9 mouse cellular contexts compared by ENCODE assay signal in the genomic region with DNA sequence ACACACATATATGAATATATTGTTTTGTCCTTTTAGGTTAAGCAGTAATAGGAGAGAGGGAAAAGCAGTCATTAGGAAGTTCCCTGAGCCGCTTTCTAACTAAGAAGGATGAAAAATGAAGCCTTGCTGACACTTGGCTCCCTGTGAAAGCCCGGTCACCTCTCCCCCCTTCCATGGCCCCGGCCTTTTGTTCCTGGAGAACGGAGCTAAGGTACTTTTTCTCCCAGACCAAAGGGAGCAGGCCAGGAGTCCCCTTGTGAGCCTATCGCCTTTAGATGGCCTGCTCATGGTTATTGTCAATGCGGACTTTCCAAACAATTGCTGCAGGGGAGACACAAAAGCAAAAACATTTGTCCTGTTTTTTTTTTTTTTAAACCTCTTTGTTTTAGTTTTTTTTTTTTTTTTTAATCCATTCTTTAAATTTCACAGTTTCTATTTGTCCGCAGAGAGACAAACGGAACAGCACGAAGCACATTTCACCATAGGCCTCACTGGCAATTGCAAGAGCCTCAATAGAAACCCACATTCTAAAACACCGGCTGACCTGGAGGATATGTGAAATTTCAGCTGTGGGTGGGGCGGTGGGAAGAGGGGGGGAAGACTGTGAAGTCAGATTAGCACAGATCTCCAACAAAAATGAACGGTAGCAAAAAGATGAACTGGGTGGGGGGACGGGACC.
DNase-seq lines count a peak whose midpoint lies in the region; ATAC-seq and TF ChIP-seq lines count a peak whose summit lies in the region.
"Had no signal": no experiment of that assay in that cellular context is flagged by ENCODE, and none has a peak within 500 bp of the region (broad histone marks: within the 10 kb centered on the region; RNA-seq: fewer than 3 reads in every experiment).

No protein-coding gene starts in this region.

- ATAC-seq in lung, postnatal 0 days: no peak
- ATAC-seq in limb, embryonic 13.5 days (ENCODE audit: low FRiP score, low read depth): no peak
- ATAC-seq in stomach, embryonic 15.5 days (ENCODE audit: insufficient read depth, low FRiP score, low read depth): no peak

- no peak for TF ChIP-seq CTCF in lung, postnatal 0 days (IDR thresholded peaks at IDR 0.05)

- peaks cover 35% of the 10 kb centered on the region for H3K4me1 ChIP-seq in lung, postnatal 0 days (ENCODE audit: insufficient read depth, low read depth, low read length)
- peaks cover 89% of the 10 kb centered on the region for H3K4me1 ChIP-seq in limb, embryonic 13.5 days
- peaks cover 67% of the 10 kb centered on the region for H3K4me1 ChIP-seq in stomach, embryonic 15.5 days

- no peak overlapping the region for H3K4me3 ChIP-seq in lung, postnatal 0 days (ENCODE audit: low read depth, low read length)
- no peak overlapping the region for H3K4me3 ChIP-seq in limb, embryonic 13.5 days
- H3K4me3 ChIP-seq in stomach, embryonic 15.5 days (replicated peaks): no peak overlapping the region

- TF ChIP-seq EP300 in lung, postnatal 0 days (IDR thresholded peaks at IDR 0.05): no peak

- WGBS in lung, postnatal 0 days: 42% methylated on average over 13 of the region's 13 CpGs
- 42% methylated on average over 13 of the region's 13 CpGs for WGBS in limb, embryonic 13.5 days
- 38% methylated on average over 13 of the region's 13 CpGs for WGBS in stomach, embryonic 15.5 days

- peak overlapping the region; percentile 38; the same call in 1 of the 2 replicates for H3K27ac ChIP-seq in lung, postnatal 0 days (ENCODE audit: low read length)
- H3K27ac ChIP-seq in limb, embryonic 13.5 days: peak overlapping the region; percentile 98; the same call in 1 of the 2 replicates
- peak overlapping the region; percentile 61 for H3K27ac ChIP-seq in stomach, embryonic 15.5 days

- no peaks in the 10 kb centered on the region for H3K27me3 ChIP-seq in lung, postnatal 0 days (replicated peaks; ENCODE audit: insufficient read depth, low read length)
- no peaks in the 10 kb centered on the region for H3K27me3 ChIP-seq in limb, embryonic 13.5 days
- no peaks in the 10 kb centered on the region for H3K27me3 ChIP-seq in stomach, embryonic 15.5 days (replicated peaks)

- DNase-seq in adrenal gland, adult 2 months: peak; percentile 50
- DNase-seq in adrenal gland, postnatal 10 days: no peak
- no peak for DNase-seq in lung, postnatal 0 days (ENCODE audit: low spot score)
- no peak for DNase-seq in lung, postnatal 36 days
- no peak for DNase-seq in right cerebral cortex, postnatal 4 days
- DNase-seq in layer of hippocampus, adult 11-12 months (ENCODE audit: low spot score): no peak
- DNase-seq: kidney, adult 18-20 months had no signal

- H3K36me3 ChIP-seq in lung, postnatal 0 days (ENCODE audit: insufficient read depth, low read length): no peaks in the 10 kb centered on the region
- no peaks in the 10 kb centered on the region for H3K36me3 ChIP-seq in limb, embryonic 13.5 days
- H3K36me3 ChIP-seq in stomach, embryonic 15.5 days: no peaks in the 10 kb centered on the region

- no peaks in the 10 kb centered on the region for H3K9me3 ChIP-seq in lung, postnatal 0 days (ENCODE audit: low read length)
- H3K9me3 ChIP-seq in limb, embryonic 13.5 days: no peaks in the 10 kb centered on the region
- H3K9me3 ChIP-seq in stomach, embryonic 15.5 days: no peaks in the 10 kb centered on the region

- no peak overlapping the region for H3K9ac ChIP-seq in lung, postnatal 0 days (replicated peaks; ENCODE audit: low read depth)
- peak overlapping the region; percentile 62 for H3K9ac ChIP-seq in limb, embryonic 13.5 days
- H3K9ac ChIP-seq in stomach, embryonic 15.5 days: no peak overlapping the region

- H3K4me2 ChIP-seq in lung, postnatal 0 days (replicated peaks; ENCODE audit: low read depth, low read length): no peak overlapping the region
- H3K4me2 ChIP-seq in limb, embryonic 13.5 days (replicated peaks): peak overlapping the region; percentile 97
- H3K4me2 ChIP-seq in stomach, embryonic 15.5 days: no peak overlapping the region

Comparison
In these comparisons a context has a peak if more than half of its experiments do, and no peak if none do; other contexts are left out.
1. H3K27ac ChIP-seq: peak in every context shown above with its lines; median percentile 98 in limb, embryonic 13.5 days; 61 in stomach, embryonic 15.5 days; 38 in lung, postnatal 0 days.